Mouse (Mus musculus) brain, embryonic 14.5 days (tissue): Measurements from ENCODE around the gene 1500011B03Rik.

ENCODE experiments used
- CTCF ChIP-seq: fragments of 200-500 bp; IDR thresholded peaks from 2 replicates; pipeline ENCODE4 v1.5.1; 2012; ENCODE audit warnings: inconsistent platforms, mild to moderate bottlenecking, moderate library complexity, borderline replicate concordance; ENCODE audit not compliant: insufficient read depth, insufficient read length; ENCODE audit errors: extremely low read depth
- POLR2A ChIP-seq: fragments of 200-500 bp; IDR thresholded peaks from 2 replicates; pipeline ENCODE4 v1.6.1; 2012; ENCODE audit warnings: mild to moderate bottlenecking, inconsistent platforms, borderline replicate concordance; ENCODE audit not compliant: poor library complexity, insufficient read depth, insufficient read length, severe bottlenecking; ENCODE audit errors: extremely low read depth

DNA sequence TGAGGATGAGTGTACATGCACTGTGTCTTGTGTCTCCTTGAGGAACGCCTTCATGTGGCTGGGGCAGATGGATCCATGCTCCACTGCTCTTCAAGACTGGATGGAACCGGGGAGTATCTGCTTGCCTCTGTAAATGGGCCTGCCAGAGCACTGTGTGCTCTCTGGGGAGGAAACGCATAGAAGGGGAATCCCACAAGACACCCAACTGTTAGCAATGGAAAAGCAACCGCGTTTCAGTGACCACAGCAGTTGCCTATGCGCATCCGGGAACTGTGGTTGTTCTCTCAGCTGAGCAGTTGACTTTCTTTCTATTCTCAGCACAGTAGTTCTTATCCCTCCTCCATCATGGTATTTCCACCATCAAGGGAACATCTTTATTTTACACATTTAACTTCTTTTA is 41.5 kb upstream of the 1500011B03Rik start:
- TF ChIP-seq CTCF (no peak), POLR2A (no peak)
